Mouse (Mus musculus): ENCODE results near the gene Wipf1.

Gene Wipf1

GRCm38 (mm10) chr2:73468993-73469392, 60.5 kb downstream of the Wipf1 start:
- no peak for DNase-seq (ENCODE audit: low read depth, low spot score)

DNA sequence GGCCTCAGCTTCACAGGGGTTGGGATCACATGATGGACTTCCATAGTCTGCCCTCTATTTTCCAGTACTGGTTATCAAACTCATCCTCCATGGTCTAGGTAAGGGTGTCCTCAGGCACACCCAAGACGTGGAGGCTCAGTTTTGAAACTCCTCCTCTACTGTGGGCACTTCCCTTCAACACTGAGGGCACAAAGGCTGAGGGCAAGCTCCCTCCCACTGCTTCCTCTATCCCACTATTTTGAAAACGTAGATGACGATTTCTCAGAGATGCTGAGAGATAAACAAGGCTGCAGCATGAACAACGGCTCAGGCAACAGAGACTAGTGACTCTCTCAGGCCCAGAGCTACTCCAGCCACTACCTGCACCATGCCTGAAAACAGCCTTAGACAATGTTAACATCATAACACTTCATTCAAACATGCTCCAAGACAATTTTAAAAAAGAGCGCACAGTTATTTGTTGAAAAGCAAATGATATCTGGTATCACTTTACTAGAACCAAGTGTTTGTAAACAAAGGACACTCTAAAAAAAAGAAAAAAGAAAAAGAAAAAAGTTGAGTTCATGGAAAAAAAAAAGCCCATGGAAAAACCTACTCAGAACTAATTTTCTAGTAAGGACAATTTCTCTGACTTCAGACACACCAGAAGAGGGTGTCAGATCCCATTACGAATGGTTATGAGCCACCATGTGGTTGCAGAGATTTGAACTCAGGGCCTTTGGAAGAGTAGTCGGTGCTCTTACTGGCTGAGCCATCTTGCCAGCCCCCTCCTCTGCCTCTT, 62.3 kb downstream of the Wipf1 start:
- DNase-seq (ENCODE audit: low read depth, low spot score), result no peak

GRCm38 (mm10) chr2:73466481-73466880, 63.1 kb downstream of the Wipf1 start:
- no peak for DNase-seq (ENCODE audit: low read depth, low spot score)

- DNase-seq (ENCODE audit: low read depth, low spot score), result no peak
Observed at GRCm38 (mm10) chr2:73463431-73464194, 65.9 kb downstream of the Wipf1 start.

DNA sequence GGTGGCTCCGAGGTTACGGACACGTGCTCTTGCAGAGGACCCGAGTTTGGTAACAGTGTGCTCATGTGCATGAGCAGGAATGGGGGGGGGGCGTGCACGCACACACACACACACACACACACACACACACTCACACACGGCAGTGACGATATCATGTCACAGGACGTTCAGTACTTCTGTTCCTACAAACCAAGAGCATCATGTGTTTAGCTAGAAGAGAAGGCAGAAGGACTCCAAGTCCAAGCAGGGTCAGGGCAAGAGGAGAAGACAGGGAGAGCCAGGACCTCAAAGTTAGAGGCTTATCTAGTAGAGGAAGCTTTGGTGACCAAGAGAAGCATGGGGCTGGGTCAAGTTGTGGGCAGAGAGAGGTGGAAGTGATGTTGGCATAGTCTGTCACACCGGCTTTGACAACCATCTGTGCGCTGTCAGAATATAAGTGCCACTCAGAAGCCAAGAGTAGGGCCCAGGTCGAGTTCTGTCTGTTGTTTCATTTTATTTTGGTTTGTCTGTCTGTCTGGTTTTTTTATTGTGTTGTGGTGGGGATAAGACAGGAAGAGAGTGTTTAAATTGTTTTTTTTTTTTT, 66.7 kb downstream of the Wipf1 start:
- no peak for DNase-seq (ENCODE audit: low read depth, low spot score)

DNA sequence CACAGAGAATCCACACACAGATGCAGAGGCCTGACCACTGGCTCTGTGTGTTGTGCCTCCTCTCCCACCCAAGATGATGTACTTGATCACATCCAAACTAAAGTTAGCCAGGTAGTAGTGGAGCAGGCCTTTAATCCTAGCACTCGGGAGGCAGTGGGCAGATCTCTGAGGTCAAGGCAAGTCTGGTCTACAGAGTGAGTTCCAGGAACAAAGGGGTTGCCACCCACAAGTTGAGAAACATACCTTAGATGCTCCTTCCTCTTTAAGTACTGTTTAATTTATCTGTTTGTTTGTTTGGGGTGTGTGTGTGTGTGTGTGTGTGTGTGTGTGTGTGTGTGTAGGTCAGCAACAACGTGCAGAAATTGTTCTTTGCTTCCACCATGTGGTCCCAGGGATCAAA, 67.3 kb downstream of the Wipf1 start:
- DNase-seq (ENCODE audit: low read depth, low spot score), result no peak

DNA sequence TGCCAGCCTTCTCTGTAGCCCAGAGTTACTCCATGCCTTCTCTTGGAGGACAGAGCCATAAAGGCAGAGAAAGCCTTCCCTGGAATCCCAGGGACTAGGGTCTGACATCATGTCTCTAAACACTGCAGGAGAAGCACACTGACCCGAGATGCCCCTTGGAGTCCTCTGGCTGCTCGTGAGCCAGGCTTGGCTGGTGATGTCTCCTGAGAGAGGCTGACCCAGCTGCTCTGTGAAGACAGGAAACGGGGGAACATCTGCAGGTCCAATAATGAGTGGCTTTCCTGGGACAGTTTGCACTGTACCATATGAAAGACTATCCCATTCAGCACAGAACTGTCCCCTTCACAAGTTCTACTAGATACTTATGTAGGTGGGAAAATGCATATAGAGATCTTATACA, 69.4 kb downstream of the Wipf1 start:
- no peak for DNase-seq (ENCODE audit: low read depth, low spot score)

- no peak for DNase-seq (ENCODE audit: low read depth, low spot score)
Observed at GRCm38 (mm10) chr2:73459607-73460153, 69.9 kb downstream of the Wipf1 start.

DNA sequence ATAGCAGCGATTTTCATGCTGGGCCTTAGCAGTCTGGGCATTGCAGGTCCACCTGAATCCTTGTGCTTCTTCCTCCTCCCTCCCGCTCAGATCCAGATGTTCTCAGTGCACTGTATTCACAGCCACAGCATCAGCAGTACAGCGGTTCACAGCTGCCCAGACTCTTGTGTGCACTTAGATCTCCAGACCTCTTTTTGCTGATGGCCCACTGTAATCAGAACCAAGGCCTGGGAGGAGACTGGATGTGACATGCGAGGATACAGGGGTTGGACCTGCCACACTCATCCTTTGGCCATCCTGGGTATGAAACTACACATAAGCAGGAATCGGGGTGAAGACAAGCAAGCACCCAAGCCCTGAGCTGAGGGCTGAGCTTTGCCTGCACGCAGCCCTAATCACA, 72.6 kb downstream of the Wipf1 start:
- DNase-seq (ENCODE audit: low read depth, low spot score), result no peak

- DNase-seq (ENCODE audit: low read depth, low spot score), result no peak
Observed at GRCm38 (mm10) chr2:73456154-73456553, 73.4 kb downstream of the Wipf1 start.

- DNase-seq (ENCODE audit: low read depth, low spot score), result no peak
Observed at GRCm38 (mm10) chr2:73455541-73455940, 74.0 kb downstream of the Wipf1 start.

DNA sequence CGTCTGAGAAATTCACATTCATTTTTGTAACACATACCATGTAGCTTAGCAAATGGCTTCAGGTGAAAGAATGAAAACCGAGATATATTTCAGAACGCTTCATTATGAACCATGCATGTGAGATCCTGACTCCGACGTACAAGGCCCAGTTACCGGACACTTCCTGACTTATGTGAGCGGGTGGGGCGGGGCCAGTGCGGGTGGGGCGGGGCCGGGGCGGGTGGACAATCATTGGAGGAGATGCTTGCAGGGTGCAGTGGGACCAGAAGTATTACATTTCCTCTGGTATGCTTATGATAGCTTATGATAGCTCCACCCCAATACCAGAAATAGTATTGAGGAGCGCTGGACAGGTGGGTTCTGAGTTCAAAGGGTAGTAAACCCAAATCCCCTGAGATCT, 74.9 kb downstream of the Wipf1 start:
- DNase-seq (ENCODE audit: low read depth, low spot score), result no peak

DNA sequence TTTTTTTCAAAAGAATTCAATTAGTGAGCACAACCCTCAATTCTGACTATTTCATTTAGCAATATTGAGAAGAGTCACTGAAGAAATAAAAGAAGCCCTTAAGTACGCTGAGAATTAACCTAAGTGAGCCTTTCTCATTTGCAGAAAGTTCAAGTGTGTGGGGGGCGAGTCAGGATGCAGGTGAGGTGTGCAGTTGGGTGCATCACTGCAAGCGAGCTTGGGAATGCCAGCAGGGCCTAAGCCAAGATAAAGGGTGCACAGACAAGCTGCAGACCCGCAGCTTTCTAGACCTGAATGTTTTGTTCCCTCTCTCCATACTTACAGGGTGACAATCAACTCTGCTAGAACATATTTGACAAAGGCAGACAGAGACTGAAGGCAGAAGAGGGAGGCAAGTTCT, 75.3 kb downstream of the Wipf1 start:
- DNase-seq (ENCODE audit: low read depth, low spot score), result no peak

DNA sequence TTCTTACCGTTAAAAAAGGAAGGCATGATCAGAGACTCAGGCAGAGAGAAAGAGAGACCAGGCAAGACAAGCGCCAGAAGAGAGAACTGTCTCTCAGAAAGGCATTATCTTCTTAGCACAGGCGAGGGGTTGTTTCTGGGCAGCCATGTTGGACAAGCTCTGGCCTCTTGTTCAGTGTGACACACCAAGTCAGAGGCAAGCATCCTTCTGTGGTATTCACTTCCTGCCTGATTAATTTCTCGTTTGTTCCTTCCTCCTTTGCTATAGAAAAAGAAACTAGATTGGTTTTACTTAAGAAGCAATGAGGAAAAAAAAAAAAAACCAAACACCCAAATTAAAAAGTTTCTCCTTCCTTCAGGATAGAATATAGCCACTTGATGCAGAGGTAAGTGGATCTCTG, 75.8 kb downstream of the Wipf1 start:
- no peak for DNase-seq (ENCODE audit: low read depth, low spot score)

DNA sequence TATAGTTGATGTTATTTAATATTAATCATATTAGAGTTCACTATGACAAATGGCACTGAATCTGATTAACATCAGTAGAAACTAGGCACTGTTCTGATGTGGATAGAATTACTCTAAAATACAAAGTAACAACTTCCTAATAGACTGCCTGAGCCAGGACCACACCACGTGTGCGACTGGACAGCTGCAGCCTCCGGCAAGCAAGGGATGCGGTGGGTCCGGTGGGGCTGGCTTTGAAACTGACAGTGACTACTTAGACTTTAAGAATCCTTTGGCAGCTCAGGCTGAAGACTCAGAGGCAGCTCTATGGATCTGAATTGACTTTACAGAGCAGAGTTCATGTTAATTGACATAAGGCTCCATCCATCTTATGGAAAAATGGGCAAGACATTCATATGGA, 76.4 kb downstream of the Wipf1 start:
- no peak for DNase-seq (ENCODE audit: low read depth, low spot score)

- no peak for DNase-seq (ENCODE audit: low read depth, low spot score)
Observed at GRCm38 (mm10) chr2:73452556-73452955, 77.0 kb downstream of the Wipf1 start.

DNA sequence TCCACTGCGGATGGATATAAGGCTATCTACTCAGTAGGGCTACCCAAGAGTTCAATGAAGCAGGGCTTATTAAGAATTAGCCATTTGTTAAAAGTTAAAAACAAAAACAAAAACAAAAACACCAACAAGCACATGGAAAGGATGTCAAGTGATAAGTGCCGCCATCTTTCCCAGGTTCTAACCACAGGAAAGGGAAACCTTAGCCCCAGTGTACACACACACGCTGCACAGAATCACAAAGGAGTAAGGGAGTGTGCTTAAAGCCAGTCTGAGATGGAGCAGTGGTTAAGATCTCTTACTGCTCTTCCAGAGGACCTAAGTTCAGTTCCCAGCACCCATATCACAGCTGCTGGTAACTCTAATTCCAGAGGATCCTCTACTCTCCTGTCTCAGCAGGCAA, 78.0 kb downstream of the Wipf1 start:
- no peak for DNase-seq (ENCODE audit: low read depth, low spot score)

GRCm38 (mm10) chr2:73450172-73450715, 79.3 kb downstream of the Wipf1 start:
- DNase-seq (ENCODE audit: low read depth, low spot score), result no peak

- no peak for DNase-seq (ENCODE audit: low read depth, low spot score)
Observed at GRCm38 (mm10) chr2:73443985-73444384, 85.5 kb downstream of the Wipf1 start.

DNA sequence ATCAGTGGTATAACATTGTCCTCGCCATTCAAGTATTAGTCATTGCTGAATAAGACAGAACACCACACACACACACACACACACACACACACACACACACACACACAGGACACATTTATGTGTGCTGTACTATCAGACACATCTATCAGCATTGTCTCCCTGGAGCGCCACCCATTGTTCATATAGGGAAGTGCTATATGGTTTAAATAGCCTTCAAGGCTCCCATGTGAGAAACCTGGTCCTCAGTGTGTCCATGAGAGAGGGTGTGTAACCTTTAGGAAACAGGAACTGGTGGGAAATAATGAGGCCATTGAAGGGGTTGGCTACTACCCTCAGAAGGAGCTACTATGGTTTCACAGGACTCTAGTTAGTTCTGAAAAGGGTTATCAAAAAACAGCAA, 87.5 kb downstream of the Wipf1 start:
- no peak for DNase-seq (ENCODE audit: low read depth, low spot score)

GRCm38 (mm10) chr2:73440319-73440718, 89.2 kb downstream of the Wipf1 start:
- DNase-seq (ENCODE audit: low read depth, low spot score), result no peak

DNA sequence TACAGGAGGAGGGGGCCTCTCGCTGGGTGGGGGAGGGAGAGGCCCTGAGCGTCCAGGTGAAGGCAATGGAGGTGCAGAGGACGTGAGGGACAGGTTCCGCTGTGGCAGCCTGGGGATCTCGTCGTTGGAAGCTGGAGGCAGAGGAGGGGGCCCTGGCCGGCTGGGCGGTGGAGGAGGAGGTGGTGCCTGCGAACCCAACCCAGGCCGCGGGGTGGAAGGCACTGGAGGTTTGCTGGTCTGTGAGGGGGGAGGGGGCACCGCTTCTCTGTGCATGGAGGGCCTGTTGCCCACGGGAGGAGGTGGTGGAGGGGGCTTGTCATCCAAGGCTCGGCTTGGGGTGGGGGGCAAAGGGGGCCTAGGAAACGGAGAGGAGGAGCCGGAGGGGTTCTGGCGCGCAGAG, 92.6 kb downstream of the Wipf1 start:
- DNase-seq (ENCODE audit: low read depth, low spot score), result no peak
